Mouse (Mus musculus) heart, adult 11 months (tissue): Measurements from ENCODE around the gene Pafah1b2.

Source experiments
- DNase-seq: peaks from one replicate; pipeline ENCODE4 v3.0.0; 2022

Pafah1b2 gene

DNA sequence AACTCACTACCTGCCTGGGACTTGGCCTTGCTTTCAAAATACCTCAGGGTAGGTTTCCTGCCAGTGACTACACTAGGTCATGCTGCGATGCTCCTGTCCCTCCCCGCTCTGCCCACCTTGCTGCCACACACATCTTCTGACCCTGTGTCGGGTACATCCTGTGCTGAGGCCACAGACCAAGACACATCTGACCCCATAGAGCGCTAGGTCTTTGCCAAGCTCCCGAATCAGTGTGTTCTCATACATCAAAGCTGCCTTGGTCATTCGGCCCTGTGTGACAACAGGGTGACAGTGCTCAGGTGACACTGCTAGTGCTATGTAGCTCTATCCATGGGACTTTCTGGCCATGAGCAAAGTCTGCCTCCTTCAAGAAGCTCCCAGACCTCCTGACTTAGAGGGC, 72.7 kb downstream of the Pafah1b2 start:
- DNase-seq: peak; percentile 89

DNA sequence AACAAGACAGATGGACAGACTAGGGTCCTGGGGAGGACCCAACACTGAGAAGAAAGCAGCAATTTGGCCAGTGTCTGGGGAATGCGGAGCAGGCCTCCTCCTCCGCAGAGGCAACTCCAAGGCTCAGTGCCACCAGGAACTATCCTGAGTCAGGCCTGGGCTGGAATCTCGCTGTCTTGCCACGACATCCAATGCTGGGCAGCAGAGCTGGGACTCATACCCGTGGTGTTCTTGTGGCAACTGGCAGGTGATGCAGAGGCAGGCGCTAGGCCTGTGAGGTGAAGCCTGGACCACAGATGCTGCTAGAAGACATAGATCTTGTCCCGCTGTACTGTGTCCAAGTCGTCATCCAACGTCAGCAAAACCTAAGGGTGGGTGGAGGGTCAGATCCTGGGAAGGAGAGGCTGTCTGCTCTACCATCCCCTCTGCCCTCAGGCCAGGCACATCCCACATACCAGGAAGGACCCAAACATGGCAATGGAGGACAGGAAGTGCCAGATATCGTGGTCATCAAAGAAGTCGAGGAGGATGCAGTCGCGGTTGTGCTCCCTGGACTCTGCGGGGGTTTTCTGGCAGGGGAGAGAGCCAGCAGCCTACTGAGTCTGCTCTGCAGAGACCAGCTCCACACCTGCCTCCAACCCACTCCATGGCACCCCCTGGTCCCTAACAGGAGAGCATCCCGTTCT, 73.4 kb downstream of the Pafah1b2 start:
- DNase-seq: peak; percentile 89

DNA sequence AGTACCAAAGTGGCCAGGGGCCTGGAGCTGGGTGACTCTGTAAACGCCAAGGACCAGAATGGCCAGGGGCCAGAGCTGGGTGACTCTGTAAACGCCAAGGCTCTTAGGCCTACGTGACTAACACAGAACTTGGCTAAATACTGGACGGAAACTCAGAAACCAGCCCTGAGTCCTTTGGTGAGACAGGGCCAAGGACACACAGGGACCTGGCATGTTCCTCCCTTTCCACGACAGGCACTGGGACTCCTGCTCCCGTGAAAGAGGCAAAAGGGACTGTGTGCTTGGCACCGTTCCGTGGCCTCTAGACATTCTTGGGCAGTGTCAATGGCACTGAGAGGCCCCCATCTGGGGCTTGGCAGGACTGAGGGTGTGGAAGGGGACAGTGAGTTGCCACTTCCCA, 74.4 kb downstream of the Pafah1b2 start:
- peak; percentile 95 for DNase-seq

DNA sequence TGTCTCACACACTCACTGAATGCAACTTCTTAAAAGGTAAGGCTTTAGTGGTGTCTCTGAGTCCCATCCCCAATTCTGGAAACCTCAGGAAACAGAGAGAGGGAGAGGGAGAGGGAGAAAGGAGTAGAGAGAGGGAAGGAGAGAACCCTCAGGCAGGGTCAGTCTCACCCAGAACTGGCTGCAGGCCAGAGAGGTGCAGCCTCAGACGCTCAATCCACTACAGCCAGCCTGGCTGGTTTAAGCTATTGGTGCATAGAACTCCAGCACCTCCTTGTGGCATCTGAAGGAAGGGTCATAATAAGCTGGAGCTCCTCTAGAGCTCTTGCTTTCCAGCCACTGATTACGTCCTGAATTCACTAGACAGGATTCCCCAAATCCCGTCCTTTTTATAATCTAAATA, 75.6 kb downstream of the Pafah1b2 start:
- DNase-seq: peak; percentile 96

DNA sequence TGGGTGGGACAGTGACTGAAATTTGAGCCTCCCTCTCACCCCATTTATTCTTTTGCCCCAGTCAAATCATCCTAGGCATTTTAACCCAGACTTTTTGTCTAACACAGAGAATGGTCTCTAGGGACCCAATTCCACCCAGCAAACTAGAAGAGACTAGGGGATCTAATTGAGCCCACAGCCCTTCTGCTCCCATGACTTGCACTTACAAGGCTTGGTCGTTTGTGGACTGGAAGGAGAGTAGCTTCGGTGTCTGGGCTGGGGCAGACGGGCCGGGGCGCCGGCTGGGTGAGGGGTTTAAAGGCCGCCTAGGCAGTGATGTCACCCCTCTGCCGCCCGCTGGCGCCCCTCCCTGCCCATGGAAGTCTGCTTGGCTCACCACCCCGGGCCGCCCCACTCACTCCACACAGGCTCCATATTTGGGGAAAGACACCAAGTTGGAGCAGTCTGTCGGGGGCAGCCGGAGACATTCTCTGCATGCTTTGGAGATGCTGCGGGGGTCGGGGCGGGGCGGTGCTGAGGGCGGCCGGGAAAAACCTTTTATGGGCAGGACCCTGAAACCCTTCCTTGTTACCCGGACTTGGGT, 76.8 kb downstream of the Pafah1b2 start, which contains the start of gene Tagln:
TSS of gene Tagln (minus strand) at position 431 of the 583 bp plus-strand sequence.
- DNase-seq: peak; percentile 93

DNA sequence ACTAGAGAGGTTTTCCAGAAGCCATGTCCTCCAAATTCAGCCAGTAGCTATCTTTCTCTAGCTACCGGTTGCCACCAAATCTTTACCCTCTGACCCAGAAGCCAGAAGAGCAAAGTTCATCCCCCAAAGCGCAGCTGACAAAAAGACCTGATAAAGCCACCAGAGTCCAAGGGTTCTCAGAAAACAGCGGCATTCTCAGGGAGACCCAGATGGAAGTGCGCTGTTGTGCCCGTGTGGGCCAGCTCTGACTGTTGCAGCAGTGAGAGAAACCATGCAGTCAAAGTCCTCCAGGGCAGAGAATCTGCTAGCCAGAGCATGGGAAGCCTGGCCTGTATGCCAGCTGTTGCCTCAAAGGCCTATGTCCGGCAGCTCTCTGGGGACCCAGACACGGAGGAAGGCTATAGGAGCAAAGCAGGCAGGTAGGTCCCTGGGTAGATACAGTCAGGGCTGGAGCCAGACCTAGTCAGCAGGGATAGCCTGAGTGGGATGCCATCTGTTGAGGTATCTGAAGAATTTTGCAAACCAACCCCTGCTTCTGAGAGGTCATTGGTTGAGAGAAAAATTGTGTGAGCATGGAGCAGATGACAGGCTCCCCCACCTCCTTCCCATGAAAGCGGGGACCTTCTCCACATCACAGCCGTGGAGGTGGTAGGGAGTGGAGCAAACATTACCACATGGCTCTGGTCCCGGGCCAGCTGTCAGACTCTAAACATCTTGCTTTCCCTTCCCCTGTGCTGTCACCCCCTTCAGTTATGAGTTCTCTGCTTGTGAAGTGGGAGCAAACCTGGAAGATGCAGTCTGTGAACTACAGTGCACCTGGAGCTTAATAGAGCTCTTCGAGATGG, 79.7 kb downstream of the Pafah1b2 start:
- peak; percentile 92 for DNase-seq

DNA sequence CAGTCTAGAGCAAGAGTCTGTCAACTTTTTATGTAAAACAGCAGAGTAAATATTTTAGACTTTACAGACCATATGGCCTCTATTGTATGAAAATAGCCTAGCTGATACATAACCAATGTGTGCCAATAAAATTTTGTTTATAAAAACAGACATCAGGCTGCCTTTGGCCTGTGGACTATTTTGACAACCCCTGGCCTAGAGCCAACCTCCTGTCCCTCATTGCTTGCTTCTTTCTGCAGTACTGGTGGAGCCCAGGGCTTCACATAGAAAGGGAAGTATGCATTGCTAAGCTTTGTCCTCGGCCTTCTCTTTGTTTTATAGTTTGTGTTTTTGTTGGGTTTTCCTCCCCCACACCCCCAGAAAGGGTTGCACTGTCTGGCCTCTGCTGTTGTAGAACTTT, 80.5 kb downstream of the Pafah1b2 start:
- peak; percentile 85 for DNase-seq

DNA sequence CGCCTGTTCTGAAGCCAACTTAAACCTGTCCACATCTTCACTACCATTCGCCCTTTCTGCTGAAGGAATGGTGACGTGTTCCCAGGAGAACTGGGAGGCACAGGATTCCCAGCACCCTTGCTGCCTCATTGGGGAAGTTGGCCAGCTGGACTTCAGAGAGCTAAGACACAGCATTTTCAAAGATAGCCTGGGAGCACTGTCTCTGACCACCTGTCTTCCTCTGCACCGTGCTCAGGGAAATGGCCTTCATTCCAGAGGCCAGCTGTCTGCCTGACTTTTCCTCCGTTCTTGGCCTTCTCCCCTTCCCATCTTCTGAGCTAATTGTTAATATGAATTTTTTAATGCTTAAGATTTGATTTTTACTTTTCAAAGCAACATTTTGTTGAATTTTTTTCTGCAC, 83.2 kb downstream of the Pafah1b2 start:
- peak; percentile 89 for DNase-seq

DNA sequence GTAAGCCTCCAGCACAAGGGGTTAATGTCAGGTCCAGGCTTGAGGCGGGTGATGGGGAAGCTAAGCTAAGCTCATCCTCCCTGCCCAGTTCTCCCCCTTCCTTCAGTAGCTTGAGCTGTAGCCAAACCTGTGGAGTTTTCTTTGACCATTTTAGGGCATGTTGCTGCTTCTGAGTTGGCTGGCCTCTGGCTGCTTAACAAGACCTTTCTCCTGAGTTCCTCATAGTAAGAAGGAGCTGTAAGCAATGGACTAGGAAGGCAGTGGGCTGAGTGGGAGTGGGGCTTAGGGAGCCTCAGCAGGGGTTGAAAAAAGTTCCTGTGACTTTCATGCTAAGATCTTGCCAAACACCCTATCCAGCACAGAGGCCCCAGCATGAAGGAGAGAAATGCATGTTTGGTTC, 92.6 kb downstream of the Pafah1b2 start:
- peak; percentile 93 for DNase-seq

DNA sequence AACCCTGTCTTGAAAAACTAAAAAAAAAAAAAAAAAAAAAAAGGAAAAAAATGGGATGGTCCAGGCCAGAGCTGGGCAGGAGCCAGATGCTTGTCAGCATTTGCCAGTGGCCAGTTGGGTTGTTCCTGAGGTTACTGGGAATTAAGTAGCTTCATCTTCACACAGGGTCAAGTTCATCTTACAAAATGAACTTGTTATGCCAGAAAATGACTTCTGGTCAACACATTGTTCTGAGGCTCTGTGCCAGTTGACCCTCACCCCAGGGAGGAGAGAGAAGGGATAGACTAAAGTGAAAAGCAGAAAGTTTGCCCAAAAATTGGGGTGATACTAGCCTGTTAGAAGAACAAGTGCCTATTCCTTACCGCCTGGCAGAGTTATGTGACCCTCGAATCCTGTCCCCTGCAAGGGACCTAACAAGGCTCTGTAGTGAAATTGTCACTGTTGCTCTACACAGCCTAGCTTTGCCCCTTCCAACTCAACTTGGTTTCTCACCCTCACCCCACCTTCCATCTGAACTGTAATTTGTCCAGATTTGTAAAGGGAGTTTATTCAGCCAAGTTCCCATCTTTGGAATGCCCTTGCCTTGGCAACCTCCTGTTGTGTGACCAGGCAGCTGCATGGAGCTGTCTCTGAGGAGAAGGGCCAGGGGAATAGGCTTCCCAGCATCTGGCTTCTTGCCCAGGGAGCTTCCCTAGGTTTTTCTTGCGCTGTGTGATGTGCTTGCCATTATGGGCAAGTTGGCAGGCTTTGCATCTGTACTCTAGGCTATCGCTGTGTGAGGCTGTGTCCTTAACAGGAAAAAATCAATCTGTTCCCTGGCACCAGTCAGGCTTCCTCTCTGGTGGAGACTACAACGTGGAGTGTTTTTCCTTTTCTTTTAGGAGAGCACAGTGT, 95.2 kb downstream of the Pafah1b2 start:
- peak; percentile 97 for DNase-seq

DNA sequence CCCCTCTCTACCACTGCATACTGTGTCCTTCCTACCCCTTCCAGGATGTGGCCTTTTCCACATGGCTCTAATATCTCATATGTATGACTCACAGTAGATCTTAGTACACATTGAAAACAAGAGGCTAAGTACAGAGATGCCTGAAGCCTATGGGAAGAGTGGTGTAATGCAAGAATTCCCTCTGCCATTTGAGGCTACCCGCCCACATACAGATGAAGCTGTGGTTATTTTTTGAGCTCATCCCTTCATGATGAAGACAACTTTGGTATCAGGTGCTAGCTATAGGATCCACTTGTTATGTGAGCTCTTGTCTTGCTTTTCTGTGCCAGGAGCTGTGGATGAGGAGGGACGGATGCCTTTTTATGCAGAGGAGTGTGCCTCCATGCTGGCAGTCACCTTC, 96.8 kb downstream of the Pafah1b2 start:
- no peak for DNase-seq
